Mouse (Mus musculus) limb, embryonic 14.5 days (tissue): ENCODE measurements at regions not wholly inside any gene's neighbourhood (a gene's known extent, or its start where the extent isn't known, plus 50 kb on each side); places are given as distances from the start of the nearest gene placed in this dataset.

Source experiments
- ATAC-seq: fragments of 200-750 bp; cut with Nextera tagmentation; 2 replicates; pipeline ENCODE4 v1.8.0; 2017; ENCODE audit warnings: low read depth, moderate number of reproducible peaks, moderate TSS enrichment; ENCODE audit not compliant: low FRiP score
- DNase-seq: peaks from one replicate; pipeline ENCODE4 v3.0.0-alpha.2; 2015; ENCODE audit warnings: low spot score
- H3K27ac ChIP-seq: fragments of 300-500 bp; sonication (generic); replicated peaks from 2 replicates; pipeline ENCODE4 v1.5.1; 2014; ENCODE audit warnings: low read depth, mild to moderate bottlenecking, low read length, moderate library complexity, mixed read lengths
- H3K27me3 ChIP-seq: fragments of 300-500 bp; sonication (generic); 2 replicates; pipeline ENCODE4 v1.6.1; 2014; ENCODE audit warnings: low read length, mixed read lengths; ENCODE audit not compliant: control insufficient read depth, insufficient read depth
- H3K36me3 ChIP-seq: fragments of 300-500 bp; sonication (generic); 2 replicates; pipeline ENCODE4 v1.6.1; 2014; ENCODE audit warnings: mild to moderate bottlenecking, low read length, moderate library complexity, mixed read lengths; ENCODE audit not compliant: control insufficient read depth, insufficient read depth
- H3K4me1 ChIP-seq: fragments of 300-500 bp; sonication (generic); 2 replicates; pipeline ENCODE4 v1.6.1; 2014; ENCODE audit warnings: antibody characterized with exemption, low read length, mixed read lengths; ENCODE audit not compliant: control insufficient read depth, insufficient read depth
- H3K4me2 ChIP-seq: fragments of 300-500 bp; sonication (generic); replicated peaks from 2 replicates; pipeline ENCODE4 v1.6.1; 2014; ENCODE audit warnings: low read depth, mild to moderate bottlenecking, low read length, moderate library complexity; ENCODE audit not compliant: severe bottlenecking
- H3K4me3 ChIP-seq: fragments of 300-500 bp; sonication (generic); replicated peaks from 2 replicates; pipeline ENCODE4 v1.5.1; 2014; ENCODE audit warnings: low read length
- H3K9ac ChIP-seq: fragments of 300-500 bp; sonication (generic); 2 replicates; pipeline ENCODE4 v1.6.1; 2014; ENCODE audit warnings: mild to moderate bottlenecking, low read depth, low read length, moderate library complexity; ENCODE audit not compliant: severe bottlenecking
- H3K9me3 ChIP-seq: fragments of 300-500 bp; sonication (generic); 2 replicates; pipeline ENCODE4 v1.6.1; 2016; ENCODE audit warnings: low read length; ENCODE audit not compliant: control insufficient read depth
- POLR2A ChIP-seq: fragments of 200-500 bp; IDR thresholded peaks from 2 replicates; pipeline ENCODE4 v1.8.0; 2012; ENCODE audit warnings: inconsistent platforms, mild to moderate bottlenecking, moderate library complexity, borderline replicate concordance; ENCODE audit not compliant: insufficient read depth, insufficient read length; ENCODE audit errors: extremely low read depth
- WGBS: fragments of 180-500 bp; shearing (Covaris S2); extraction: QIAGEN DNeasy Blood & Tissue Kit; methylation state at CpG from one replicate; pipeline ENCODE4 v1.1.7; 2014; 5-methylcytosine and 5-hydroxymethylcytosine counted together

DNA sequence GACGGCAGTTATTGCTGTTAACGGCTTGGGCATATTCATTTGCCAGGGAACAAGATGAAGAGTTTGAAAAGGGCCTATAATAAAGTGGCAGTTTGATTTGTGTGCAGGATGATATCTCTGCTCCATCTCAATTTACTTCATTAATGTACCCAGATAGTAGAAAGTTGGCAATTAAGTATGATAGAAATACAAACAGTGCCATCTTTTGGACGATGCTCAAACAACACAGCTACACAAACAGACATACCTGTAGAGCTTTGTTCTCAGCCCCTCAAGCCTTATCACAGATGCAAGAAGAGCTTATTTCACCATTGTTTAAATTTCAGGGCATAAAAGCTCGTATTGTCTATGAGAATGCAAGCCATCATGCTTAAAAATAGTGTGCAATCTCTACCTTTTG, 82.2 kb downstream of the Tnfsf11 start:
- no peaks in the 10 kb centered on the region for H3K36me3 ChIP-seq
- H3K4me1 ChIP-seq: no peaks in the 10 kb centered on the region
- no peak overlapping the region for H3K27ac ChIP-seq
- 66% methylated on average over 4 of the region's 4 CpGs for WGBS
- ATAC-seq (no peak), DNase-seq (no peak)
- no peak overlapping the region for H3K4me3 ChIP-seq
- no peak overlapping the region for H3K4me2 ChIP-seq
- H3K9me3 ChIP-seq: no peaks in the 10 kb centered on the region
- H3K27me3 ChIP-seq: no peaks in the 10 kb centered on the region
- TF ChIP-seq POLR2A: no peak
- H3K9ac ChIP-seq: no peak overlapping the region

DNA sequence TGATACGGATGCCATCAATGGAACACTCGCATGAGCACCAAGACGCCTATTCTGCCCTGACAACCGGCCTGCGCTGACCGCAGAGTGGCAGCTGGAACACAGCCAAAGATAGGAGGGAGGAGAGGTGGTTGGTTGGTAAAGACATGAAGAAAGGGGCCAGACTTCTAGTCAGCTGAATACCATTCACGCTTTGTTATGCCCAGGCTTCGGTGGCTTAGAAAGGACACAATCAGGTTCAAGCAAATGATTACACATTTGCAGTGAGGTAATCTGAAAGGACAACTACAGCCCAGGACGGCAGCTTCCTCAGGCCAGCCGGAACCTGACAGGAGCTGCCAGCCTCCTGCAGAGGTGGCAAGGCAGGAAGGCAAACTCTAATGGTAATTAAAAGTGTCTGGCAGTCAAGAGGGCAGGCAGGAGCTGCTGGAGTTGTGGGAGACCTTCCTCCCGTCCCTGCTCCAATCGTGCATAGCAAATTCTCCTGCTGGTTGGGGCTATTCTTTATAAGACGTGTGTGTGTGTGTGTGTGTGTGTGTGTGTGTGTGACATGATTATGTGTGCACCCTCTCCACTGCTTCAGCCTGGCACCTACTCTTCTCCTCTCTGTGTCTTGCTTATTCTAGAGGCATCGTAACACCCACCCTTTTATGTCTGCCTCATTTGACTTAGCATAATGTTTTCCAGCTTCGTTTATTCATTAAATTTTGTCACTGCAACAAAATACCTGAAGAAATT, 91.4 kb downstream of the Tnfsf11 start:
- Histone ChIP-seq H3K4me2 (no peak overlapping the region), H3K9me3 (no peaks in the 10 kb centered on the region), H3K27ac (no peak overlapping the region), H3K36me3 (no peaks in the 10 kb centered on the region), H3K9ac (no peak overlapping the region), H3K4me3 (no peak overlapping the region), H3K4me1 (0 out of 2 replicates have a peak, but pooled peaks cover 6% of the 10 kb centered on the region), H3K27me3 (no peaks in the 10 kb centered on the region)
- no peak for ATAC-seq
- WGBS: 28% methylated on average over 15 of the region's 15 CpGs
- no peak for DNase-seq
- TF ChIP-seq POLR2A: no peak

DNA sequence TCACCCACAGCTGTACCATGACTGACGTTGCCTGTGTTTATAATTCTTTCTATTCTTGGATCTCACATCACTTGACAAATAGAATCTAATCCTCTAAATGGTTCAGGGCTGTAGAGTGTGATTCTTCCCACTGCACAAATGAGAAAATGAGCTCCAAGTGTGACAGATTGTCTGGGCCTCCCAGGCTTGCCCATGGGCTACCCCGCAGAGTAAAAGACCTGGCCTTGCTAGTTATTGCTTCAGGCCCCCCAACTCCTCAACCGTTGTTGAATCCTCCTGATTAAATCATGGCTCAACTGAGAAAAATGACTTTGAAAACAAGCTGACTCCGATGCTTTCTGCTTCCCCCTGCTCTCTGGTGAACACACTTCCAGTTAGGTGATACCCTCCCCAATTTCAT, 92.4 kb downstream of the Tnfsf11 start:
- Histone ChIP-seq H3K4me3 (no peak overlapping the region), H3K9ac (no peak overlapping the region), H3K27me3 (no peaks in the 10 kb centered on the region), H3K9me3 (no peaks in the 10 kb centered on the region), H3K4me1 (0 out of 2 replicates have a peak, but pooled peaks cover 6% of the 10 kb centered on the region), H3K4me2 (no peak overlapping the region), H3K27ac (no peak overlapping the region), H3K36me3 (no peaks in the 10 kb centered on the region)
- DNase-seq (no peak), ATAC-seq (no peak)
- no peak for TF ChIP-seq POLR2A
- 61% methylated on average over 4 of the region's 4 CpGs for WGBS

DNA sequence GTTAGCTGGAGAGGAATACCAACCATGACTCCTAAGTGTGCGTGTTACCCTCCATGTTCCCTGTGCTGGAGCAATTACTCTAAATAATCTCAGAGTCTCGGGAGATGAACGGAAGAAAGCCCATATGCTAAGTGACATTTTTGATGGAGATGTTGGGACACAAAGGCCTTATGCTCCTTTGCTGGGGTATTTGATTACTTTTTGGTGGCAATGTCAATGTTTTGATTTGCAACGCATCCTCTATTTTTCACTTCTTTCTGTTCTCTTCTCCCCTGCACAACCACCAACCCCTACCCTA, 103.3 kb downstream of the Tnfsf11 start:
- Histone ChIP-seq H3K4me1 (no peaks in the 10 kb centered on the region), H3K9ac (no peak overlapping the region), H3K4me3 (no peak overlapping the region), H3K36me3 (no peaks in the 10 kb centered on the region), H3K27ac (no peak overlapping the region), H3K27me3 (no peaks in the 10 kb centered on the region), H3K4me2 (no peak overlapping the region), H3K9me3 (no peaks in the 10 kb centered on the region)
- no peak for ATAC-seq
- DNase-seq: no peak
- no peak for TF ChIP-seq POLR2A
- 97% methylated on average over 4 of the region's 4 CpGs for WGBS

DNA sequence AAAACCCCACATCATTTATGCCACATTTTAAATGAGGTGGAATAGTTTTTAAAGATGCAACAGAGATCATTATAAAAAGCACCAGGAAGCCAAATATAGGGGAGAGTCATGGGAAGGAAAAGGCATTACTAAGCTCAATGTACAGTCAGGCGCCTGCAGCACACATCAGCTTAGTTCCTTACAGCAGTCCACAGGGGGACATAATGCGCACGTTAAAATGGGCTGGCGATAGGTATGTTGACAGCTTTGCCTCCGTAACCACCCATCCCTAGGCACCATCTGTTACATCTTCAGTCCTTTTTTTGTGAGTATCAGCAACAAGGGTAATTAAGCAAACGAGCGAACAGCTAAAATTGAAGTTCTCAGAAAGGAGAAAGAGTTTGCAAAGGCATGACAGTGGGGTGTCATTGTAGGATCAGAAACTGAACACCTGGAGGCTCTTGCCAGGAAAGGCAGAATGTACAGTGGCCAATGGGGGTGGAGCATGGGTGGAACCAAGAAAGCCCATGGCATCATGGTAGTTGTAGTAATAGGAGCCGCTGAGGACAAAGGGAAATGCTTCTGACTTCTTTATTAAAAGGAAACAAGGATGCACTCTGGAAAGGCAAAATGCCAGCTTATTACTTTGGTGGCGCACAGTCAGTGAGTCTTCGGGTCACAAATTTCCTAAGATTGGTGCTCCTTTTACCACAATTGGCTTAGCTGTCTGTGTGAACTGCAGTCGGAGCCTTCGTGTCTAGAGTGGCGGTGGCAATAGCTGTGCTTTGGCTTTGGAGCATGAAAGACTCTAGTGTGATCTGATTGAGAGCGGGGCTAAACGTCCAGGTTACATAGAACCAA, 103.9 kb downstream of the Tnfsf11 start:
- ATAC-seq (peak; percentile 57; the same call in 1 of the 2 replicates), DNase-seq (peak; percentile 22)
- TF ChIP-seq POLR2A: no peak

More for the DNA sequence above, 103.9 kb downstream of the Tnfsf11 start:
- H3K4me3 ChIP-seq: no peak overlapping the region
- no peaks in the 10 kb centered on the region for H3K9me3 ChIP-seq
- H3K36me3 ChIP-seq: no peaks in the 10 kb centered on the region
- WGBS: 71% methylated on average over 15 of the region's 15 CpGs
- peak overlapping the region; percentile 19 for H3K4me2 ChIP-seq
- H3K9ac ChIP-seq: no peak overlapping the region
- no peaks in the 10 kb centered on the region for H3K4me1 ChIP-seq
- H3K27ac ChIP-seq: no peak overlapping the region
- no peaks in the 10 kb centered on the region for H3K27me3 ChIP-seq
